ENCODE assay signal across 14 mouse cellular contexts in the genomic region with DNA sequence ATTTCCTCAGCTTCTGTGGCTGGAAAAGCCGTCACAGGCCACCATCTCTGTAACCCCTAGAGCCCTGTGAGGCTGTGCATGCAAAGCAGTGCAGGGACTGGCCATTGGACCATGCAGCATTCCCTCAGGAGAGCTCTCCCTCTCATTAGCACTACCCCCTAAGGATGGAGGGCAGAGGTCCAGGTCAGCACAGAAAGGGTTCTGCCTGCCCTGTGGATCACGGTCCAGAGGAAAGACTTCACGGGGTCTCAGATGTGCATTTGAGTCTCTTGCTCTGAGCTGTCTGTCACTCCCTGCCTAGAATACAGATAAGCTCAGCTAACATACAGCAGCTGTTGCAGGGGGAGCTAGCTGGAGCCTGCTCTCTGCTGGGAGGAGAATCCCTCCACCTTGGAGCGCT.
DNase-seq lines count a peak whose midpoint lies in the region; ATAC-seq lines count a peak whose summit lies in the region.
"Had no signal": no experiment of that assay in that cellular context is flagged by ENCODE, and none has a peak within 500 bp of the region (broad histone marks: within the 10 kb centered on the region; RNA-seq: fewer than 3 reads in every experiment).

No protein-coding gene starts in this region.

- ATAC-seq in megakaryocyte, adult 5-6 weeks (ENCODE audit: poor library complexity, severe bottlenecking), result no peak

- H3K9me3 ChIP-seq in megakaryocyte, embryonic 14.5 days, result no peaks in the 10 kb centered on the region
- H3K9me3 ChIP-seq in limb, embryonic 10.5 days (replicated peaks), result no peaks in the 10 kb centered on the region

- intact Hi-C loops in left cerebral cortex, postnatal 36 days (cut with DNase I), result no loop called here

- H3K27ac ChIP-seq in limb, embryonic 10.5 days, result peak overlapping the region; percentile 33; the same call in 1 of the 2 replicates
- H3K27ac ChIP-seq: gastrocnemius, adult 2 months had no signal

- H3K4me1 ChIP-seq in megakaryocyte, embryonic 14.5 days, result peaks cover 71% of the 10 kb centered on the region
- H3K4me1 ChIP-seq in limb, embryonic 10.5 days, result peaks cover 22% of the 10 kb centered on the region; the same call in 1 of the 2 replicates

- 70% methylated on average over 4 of the region's 4 CpGs for WGBS in limb, embryonic 10.5 days

- peak overlapping the region; percentile 44 for H3K4me3 ChIP-seq in megakaryocyte, embryonic 14.5 days (replicated peaks)
- H3K4me3 ChIP-seq in limb, embryonic 10.5 days, result no peak overlapping the region
- H3K4me3 ChIP-seq: gastrocnemius, adult 2 months; myocyte had no signal

- H3K36me3 ChIP-seq in megakaryocyte, embryonic 14.5 days (replicated peaks; ENCODE audit: low read length), result peaks cover 9% of the 10 kb centered on the region
- no peaks in the 10 kb centered on the region for H3K36me3 ChIP-seq in limb, embryonic 10.5 days

- DNase-seq in embryo, embryonic 10 days (ENCODE audit: low spot score), result peak; percentile 33
- no peak for DNase-seq in embryo, embryonic 9.5 days (ENCODE audit: extremely low spot score)
- DNase-seq in limb, embryonic 10.5 days (ENCODE audit: low spot score), result no peak
- DNase-seq in retina, postnatal 1 day, result peak; percentile 37
- no peak for DNase-seq in left cerebral cortex, postnatal 36 days (ENCODE audit: low spot score in 2 of 2)
- no peak for DNase-seq in layer of hippocampus, adult 18-20 months (ENCODE audit: low spot score in 2 of 2)
- DNase-seq: cerebellum, postnatal 10 days; gastrocnemius, adult 2 months; heart, postnatal 4 days; kidney, postnatal 14 days; lung, postnatal 10 days had no signal

- H3K27me3 ChIP-seq in megakaryocyte, embryonic 14.5 days (replicated peaks), result peaks cover 2% of the 10 kb centered on the region
- no peaks in the 10 kb centered on the region for H3K27me3 ChIP-seq in limb, embryonic 10.5 days (ENCODE audit: low read depth, poor library complexity, severe bottlenecking)

Comparison
In these comparisons a context has a peak if more than half of its experiments do, and no peak if none do; other contexts are left out.
1. DNase-seq: peak in embryo, embryonic 10 days (single experiment) and retina, postnatal 1 day (single experiment); none in embryo, embryonic 9.5 days (single experiment), limb, embryonic 10.5 days (single experiment), left cerebral cortex, postnatal 36 days (0 of 2) and layer of hippocampus, adult 18-20 months (0 of 2).